Mouse (Mus musculus): Measurements from ENCODE around the gene Hoxc4.

The Hoxc4 gene

DNA sequence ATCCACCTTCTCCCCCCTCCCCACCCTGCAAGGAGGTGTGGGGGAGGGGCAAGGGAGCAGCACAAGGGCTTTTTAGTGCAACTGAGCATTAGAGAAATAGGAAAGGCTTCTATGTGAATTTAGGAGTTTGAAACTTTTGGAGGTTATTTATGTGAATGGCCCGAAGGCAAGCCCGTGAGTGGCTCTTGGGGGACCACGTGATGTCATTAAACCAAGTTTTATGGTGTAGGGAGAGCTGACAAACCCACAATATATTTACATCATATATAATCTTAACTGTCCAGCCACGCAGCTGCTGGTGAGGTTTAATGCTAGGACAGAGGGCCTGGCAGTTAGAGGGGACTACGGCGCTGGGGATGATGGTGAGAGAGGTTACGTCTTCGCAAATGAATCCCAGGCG is at the start of gene Hoxc4:
Gene Hoxc4, plus strand, starts transcription at position 299 of the 400 bp plus-strand sequence.
- DNase-seq = no peak

DNA sequence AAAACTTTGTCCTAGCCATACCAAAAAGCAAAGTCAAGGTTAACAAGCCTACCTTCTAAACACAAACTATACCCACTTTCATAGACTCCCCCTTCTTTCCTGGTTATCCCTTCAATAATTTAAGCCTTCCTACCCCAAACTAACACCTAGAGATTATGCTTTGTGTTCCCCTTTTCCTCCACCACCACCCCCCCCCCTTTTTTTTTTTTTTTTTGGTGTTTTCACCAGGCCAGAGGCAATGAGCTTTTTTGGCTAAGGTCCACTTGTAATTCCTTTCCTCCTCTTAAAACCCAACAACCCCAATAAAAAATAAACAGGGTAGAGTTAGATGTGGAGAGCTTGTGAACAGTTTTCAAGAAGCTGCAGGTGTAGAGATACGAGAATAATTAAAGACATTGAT is 49.4 kb upstream of the Hoxc4 start:
- DNase-seq = no peak

DNA sequence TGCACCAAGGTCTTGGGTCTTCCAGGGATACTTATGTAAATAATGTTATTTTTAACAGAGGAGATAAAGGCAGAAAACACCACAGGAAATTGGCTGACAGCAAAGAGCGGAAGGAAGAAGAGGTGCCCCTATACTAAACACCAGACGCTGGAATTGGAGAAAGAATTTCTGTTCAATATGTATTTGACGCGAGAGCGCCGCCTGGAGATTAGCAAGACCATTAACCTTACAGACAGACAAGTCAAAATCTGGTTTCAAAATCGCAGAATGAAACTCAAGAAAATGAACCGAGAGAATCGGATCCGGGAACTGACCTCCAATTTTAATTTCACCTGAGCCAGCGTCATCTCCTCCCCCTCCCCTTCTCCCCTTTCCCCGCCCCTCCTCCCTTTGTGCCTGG is 48.0 kb upstream of the Hoxc4 start:
- no peak for DNase-seq

DNA sequence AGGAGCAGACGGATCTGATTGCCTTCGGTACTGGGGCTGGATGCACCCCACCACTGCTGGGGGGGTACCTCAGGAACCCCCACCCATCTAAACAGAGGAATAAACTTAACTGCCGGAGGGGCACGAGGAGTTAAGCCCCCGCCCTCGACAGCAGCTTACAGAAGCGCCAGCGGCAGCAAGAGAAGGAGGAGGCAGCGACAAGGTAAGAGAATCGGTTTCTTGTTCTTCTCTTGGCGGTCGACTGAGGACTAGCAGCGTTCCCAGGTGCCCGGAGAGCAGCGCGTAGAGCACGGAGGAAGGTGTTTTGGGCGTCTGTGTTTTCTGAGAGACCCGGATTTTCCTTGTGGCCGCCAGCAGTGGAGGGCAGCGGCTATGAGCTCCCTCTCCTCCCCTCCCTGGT is 46.5 kb upstream of the Hoxc4 start:
- no peak for DNase-seq

DNA sequence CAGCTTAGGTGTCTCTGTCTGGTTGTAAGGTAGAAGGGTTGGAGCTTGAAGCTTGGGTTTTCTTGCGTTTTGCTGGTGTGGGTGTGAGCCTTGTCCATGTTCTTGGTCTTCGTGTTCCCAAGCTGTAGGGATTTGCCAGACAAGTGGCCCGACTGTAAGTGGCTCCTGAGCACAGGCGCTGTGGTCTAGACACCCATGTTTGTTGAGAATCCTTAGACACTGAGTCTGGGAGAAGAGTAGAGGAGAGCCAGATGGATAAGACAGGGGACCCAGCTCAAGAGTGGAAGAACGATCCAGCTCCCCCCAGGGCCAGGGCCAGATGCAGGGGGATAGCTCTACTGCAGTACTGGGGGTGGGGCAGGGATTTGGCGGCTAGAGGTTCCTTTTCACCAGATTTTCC is 46.0 kb upstream of the Hoxc4 start:
- DNase-seq = no peak

DNA sequence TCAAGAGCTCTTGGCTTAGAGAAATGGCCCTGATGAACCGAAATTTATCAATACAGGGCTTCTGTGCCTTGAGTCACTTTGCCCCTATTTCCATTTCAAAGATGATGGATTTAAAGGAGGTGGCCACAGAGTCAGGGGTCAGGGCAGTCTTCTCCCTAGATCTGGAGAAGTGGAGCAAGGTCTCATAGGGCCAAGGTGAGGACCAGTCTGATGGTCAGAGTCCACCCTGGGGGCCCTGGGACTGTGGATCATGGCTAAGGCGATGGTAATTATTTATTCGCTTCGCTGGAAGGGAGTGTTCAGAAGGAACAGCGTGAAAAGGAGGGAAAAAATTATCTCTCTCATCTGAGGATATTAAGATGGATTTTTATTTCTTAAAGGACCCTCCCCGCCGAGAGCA is 43.7 kb upstream of the Hoxc4 start:
- no peak for DNase-seq

DNA sequence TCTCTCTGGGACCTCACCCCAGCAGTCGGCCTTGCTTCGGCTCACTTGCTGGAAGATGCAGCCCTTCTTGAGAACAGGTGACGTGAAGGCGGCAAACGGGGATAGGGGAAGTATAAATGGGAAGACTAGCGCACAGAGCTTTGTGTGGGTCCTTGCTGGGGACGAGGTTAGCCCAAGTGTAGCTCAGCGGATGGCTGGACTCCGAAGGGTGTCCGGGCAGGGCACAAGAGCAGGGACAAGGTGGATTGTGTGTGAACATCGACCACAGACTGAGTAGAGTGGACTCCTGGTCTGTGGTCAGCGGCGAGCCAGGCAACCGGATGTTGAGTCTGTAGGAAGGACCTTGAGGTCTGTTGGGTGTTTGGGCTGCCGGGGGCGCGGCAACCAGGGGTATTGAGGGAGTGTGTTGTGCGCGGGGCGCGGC is 43.0 kb upstream of the Hoxc4 start:
- DNase-seq = no peak

DNA sequence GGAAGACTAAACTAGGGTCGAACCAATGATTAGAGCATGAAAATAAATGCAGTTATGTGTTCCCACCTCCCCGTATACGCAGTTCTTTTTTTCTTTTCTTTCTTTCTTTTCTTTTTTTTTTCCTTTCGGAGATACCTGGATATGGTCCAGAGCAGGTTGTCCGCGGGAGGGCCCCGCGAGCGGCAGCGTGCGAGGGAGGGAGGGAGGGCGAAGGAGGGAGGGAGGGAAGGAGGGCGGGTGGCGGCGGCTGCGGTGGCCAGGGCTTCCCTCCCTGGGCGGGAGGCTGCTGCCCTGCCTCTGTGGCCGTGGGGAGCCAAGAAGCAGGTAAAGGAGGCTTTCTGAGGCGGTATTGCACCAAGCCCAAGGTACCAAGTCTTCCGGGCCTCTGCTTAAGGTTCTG is 42.6 kb upstream of the Hoxc4 start, which contains the start of gene Hoxc9:
Gene Hoxc9, plus strand, starts transcription at position 269 of the 400 bp plus-strand sequence.
- DNase-seq = no peak

DNA sequence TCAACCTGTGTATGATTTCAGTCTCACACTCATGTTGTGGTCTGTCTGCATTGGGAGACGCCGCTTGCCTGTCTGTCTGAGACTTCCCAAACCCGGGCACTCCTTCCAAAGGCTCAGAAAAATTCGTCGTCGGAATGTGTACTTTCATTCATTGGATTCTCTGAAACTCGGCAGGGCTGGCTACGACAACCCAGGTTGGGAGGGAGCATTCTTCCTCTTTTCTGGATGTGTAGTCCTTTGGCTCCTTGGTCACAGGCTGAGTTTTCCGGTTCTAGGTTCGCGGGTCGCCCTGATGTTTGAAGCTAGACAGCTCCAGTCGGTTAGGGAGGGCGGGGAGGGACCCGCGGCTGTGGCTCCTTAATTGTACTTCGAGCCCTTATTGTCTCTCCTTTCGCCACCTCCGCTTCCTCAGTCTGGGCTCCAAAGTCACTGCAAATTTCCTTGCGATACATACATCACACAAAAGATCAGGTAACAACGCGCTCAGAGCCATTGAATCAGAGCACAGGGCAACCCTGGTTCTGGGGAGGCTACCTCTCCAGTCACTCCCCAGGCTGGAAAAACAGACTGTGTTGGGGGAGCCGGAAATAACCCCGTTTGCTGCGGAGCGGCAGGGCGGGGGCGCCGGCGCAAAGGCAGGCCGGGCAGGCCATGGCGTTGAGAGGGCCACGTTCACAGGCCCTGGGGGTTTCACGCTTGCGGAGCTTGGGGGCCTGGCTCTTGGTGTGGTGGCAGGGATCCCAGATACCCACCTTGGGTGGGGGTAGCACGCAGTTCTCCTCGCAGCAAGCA is 41.9 kb upstream of the Hoxc4 start:
- no peak for DNase-seq

DNA sequence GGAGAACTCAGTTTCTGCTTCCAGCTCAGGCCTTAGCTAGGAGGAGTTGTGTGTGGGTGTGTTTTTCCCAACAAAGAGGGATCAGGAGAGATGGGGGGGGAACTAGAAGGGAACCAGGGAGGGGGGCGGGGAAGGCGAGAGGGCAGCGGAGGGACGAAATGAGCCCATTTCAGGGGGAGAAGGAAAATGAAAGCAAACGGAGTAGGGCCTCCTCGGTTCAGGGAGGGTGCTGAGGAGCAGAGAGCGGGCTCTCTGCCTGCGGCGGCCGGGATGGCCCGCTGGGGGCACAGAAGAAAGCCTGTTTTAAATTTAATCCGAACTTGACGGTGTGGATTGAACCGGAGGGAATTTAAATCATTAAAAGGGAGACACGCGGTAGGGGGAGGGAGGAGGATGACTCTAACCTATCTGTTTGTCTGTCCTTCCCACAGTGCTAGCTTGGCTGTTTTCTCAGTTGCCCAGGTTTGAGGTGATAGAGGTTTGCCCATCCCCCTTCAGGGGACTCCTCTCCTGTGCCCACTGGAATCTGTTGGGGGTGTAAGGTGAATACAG is 41.2 kb upstream of the Hoxc4 start:
- no peak for DNase-seq

DNA sequence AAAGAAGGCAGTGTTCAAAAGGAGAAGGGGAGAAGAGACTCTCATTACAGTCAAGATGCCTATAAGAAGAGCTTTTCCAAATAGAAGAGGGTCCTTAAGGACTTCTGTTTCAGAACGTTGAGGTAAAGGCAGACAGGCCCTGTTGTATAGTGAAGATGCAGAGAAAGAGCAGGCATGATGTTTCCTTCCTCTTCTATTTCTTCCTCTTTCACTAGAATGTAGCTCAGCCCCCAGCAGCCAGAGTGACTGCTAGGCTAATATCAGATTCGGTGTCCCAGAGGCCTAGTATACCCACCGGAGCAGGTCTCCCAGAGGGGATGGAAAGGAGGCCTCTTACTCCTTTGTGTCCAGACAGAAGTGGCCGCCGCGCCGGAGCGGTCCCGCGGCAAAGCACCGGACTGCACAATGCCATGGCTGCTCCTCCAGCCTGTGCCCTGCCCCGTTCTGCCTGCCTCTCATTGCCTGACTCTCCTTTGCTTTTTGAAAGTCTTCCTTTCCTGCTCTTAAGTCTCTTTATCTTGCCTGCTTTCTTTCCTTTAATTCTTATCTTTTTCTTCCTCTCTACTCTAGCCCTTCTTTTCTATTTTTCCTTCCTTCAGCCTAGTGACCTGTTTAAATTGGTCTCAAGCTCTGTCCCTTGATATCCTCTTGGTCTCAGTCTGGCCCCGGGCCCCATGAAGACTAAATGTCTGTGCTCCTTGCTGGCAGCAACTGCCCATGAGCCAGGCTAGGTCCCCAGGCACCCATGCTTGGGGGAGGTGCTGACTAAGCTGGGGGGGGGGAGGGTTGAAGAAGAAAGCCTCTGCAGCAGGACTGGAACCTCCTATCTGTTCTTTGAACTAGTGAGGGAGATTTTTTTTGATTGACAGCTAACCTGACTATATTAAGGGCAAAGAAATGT is 39.9 kb upstream of the Hoxc4 start:
- no peak for DNase-seq

DNA sequence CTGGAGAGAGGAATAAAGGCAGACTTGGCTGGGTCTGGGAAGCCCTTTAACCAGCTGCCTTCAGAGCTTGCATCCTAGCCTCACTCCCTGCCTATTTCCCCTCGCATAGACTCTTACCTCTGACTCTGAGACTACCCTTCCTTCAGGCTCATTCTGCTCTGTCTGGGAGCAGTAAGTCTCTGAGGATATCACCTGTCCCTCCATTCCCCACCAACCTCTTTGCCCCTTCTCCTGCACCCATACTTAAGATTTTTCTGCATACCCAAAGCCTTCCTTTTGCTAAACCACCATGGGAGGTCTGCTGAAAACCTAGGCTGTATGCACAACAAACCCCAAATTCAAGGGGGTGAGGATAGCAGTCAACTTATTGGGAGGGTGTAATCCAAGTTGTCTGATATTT is 38.8 kb upstream of the Hoxc4 start:
- no peak for DNase-seq

DNA sequence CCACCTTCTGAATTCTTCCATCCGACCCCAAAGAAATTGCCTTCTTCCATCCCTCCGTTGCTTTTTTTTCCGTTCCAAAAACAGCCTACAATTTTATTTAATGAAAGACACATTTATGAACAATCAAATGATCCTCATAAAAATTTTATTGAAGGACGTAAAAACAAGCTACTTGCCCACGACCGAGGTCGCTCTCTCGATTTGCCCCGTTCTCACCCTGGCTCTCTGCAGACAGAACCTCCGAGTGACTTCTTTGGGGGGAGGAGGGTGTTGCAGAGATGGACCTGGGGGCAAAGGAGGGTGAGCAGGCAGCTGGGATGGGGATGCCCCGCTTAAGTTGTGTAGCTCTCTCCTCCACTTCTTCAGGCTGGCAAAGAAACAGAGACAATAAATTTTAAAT is 38.4 kb upstream of the Hoxc4 start:
- DNase-seq = no peak

DNA sequence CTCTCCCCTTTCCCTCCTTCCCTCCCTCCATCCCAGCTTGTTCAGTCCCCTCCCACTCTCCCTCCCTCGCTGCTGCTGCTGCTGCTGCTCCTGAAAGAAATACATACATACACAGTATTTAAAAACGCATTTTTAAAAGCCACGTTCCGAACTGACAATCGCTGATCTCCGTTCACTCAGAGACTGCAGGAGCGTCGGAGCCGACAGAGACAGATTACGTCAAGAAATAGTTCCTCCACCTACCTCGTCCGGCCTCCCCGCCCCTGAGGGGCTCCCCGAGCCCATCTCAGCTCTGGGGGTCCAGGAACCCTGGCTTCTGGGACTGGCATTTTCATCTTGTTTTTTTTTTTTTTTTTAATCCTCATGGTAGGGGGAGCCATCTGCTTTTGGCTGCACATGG is 37.8 kb upstream of the Hoxc4 start:
- DNase-seq = no peak

DNA sequence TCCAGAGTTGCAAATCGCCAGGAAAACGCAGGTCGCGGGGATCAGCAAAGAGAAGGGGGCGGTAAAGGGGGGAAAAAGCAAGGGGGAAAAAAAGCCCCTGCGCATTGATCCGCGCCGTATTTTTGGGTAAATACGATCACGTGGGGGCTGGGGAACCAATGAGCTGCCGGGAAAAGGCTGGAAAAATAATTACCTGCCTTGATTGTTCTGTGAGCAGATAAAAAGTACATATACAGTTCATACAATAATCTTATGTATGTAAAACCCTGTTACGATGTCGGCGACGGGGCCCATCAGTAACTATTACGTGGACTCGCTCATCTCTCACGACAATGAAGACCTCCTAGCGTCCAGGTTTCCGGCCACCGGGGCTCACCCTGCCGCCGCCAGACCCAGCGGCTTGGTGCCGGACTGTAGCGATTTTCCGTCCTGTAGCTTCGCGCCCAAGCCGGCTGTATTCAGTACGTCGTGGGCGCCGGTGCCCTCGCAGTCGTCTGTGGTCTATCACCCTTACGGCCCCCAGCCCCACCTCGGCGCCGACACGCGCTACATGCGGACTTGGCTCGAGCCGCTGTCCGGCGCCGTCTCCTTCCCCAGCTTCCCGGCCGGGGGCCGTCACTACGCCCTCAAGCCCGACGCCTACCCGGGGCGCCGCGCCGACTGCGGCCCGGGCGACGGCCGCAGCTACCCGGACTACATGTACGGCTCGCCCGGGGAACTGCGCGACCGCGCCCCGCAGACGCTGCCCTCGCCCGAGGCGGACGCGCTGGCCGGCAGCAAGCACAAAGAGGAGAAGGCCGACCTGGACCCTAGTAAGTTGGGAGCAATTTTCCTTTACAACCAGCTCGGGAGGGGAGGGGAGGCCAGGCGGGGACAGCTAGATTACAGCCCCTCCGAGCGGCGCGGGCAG is 37.1 kb upstream of the Hoxc4 start:
- no peak for DNase-seq

DNA sequence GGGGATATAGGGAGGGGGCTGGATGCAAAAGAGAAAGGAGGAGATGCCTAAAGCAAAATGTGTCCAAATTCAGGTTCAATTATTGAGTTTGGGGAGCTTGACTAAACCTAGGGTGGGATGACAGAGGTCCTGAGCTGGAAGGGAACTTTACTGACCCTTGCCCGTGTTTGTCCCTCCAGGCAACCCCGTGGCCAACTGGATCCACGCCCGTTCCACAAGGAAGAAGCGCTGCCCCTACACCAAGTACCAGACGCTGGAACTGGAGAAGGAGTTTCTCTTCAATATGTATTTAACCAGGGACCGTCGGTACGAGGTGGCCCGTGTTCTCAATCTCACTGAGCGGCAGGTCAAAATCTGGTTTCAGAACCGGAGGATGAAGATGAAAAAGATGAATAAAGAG is 35.0 kb upstream of the Hoxc4 start:
- no peak for DNase-seq

DNA sequence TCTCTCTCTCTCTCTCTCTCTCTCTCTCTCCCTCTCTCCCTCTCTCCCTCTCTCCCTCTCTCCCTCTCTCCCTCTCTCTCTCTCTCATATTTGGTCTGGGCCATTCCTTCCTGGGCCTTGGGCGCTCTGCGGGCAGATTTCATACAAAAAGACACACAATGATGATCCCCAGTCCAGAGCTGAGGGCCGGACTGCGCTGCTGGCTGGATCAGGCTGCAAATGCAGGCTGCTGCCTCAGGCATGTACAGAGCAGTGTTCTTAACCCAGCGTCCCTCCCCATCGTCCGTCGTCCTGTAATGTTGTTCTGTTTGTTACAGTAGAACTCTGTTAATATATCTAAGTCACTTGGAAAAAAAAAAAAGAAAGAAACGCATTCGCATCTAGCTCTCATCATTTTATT is 34.2 kb upstream of the Hoxc4 start:
- no peak for DNase-seq

DNA sequence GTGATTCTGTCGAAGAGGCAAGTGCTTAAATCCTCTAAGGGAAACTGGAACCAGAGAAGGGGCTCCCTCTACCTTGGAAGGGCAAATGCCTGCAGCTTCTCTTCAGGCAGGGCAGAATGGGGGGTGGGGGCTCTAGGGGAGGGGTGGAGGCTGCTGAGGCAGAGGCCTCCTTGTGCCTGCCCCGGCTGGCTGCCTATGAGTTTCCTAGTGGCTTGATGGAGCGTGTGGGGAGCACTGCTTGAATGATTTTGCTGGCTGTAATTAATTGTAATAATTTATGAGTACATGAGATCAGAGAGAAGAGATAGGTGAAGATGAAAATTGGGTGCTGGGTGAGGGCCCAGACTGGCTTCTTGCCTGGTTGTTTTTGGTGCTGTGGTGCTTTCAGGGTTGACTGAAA is 33.8 kb upstream of the Hoxc4 start:
- DNase-seq = no peak

DNA sequence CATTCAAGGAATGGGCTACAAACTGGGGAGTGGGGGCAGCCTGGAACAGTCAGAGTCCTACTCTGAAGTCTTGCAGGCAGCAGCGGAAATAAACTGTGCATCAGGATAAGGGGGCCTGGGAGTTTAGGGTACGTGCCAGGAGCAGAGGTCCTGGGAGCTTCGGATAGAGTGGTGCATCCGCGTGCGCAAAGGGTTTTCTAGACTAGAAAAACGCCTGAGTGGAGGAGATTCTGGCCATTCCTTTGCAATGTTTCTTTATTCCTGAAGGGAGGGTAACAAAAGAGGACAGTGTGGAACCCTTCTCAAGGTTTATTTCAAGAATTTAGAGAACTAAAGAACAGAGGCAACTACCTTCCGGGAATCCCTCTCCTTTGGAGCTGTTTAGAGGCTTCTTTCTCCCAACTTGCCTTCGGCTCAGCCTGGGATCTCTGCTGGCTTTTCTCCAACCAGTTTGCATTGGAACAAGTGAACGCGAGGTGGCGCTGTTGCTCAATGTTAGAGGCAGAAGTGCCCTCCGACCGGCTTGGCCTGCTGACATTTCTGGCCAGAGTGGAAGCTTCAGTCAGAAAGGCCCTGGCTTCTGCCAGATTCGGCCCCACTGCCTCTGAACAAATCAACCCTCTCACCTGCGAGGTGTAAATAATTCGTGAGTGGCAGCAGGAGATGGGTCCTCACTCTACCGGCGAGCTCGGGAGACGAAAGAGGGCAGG is 31.5 kb upstream of the Hoxc4 start:
- peak; percentile 88 to 92 for DNase-seq

DNA sequence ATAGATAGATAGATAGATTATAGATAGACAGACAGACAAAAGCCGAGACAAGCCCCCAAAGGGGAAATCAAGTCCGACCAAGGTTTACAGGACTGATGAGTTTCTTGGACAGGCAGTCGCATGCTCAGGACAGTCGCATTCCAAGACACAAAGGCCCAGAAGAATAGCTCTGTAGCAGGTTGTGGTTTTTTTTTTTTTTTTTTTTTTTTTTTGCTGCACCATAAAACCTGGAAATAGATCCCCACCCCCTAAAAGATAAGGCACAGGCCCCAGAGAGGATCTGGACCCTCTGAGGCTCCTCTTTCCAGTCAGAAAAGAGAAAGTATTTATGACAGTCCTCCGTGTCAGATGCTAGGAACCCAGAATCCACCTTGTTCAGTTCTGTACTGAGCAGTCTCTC is 30.7 kb upstream of the Hoxc4 start:
- no peak for DNase-seq

DNA sequence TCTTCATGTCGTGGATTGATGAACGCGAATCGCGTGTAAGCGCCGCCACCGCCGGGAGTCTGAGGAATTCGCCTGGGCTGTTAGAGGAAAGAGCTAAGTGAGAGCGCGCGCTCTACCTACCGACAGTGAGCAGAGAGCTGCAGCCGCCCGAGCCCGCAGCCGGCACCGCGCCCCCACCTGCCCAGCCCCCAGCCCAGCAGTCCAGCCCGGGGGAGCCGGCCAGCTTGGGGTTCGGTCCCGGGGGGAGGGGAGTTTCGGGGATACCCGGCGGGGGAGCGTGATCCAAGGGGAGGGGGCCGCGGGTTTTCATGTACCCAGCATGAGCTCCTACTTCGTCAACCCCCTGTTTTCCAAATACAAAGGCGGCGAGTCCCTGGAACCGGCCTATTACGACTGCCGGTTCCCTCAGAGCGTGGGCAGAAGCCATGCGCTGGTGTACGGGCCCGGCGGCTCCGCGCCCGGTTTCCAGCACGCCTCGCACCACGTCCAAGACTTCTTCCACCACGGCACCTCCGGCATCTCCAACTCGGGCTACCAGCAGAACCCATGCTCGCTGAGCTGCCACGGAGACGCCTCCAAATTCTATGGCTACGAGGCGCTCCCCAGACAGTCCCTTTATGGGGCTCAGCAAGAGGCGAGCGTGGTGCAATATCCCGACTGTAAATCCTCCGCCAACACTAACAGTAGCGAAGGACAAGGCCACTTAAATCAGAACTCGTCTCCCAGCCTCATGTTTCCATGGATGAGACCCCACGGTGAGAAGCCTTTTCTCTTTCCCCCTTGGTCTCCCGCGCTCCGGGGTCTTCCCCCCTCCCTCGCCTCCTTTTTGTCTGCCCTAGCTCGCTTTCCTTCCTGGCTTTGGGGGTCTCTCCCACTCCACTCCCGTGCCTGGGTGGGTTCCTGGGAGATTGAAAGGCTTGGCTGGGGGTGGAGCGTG is 28.0 kb upstream of the Hoxc4 start, which contains the start of gene Hoxc8:
Gene Hoxc8, plus strand, starts transcription at position 147 of the 937 bp plus-strand sequence.
- no peak for DNase-seq
